Mouse (Mus musculus) cerebellum, adult (tissue): Measurements from ENCODE around the gene Ubxn11.

Experiments used
- ATAC-seq: cut with Nextera tagmentation; 2 replicates; pipeline ENCODE4 v1.9.2; 2017; ENCODE audit warnings: mild to moderate bottlenecking, moderate library complexity, mixed read lengths; ENCODE audit not compliant: insufficient number of reproducible peaks, low FRiP score, low TSS enrichment

Gene Ubxn11

GRCm38 (mm10) chr4:134089029-134089428, 13.3 kb upstream of the Ubxn11 start:
- no peak for ATAC-seq

DNA sequence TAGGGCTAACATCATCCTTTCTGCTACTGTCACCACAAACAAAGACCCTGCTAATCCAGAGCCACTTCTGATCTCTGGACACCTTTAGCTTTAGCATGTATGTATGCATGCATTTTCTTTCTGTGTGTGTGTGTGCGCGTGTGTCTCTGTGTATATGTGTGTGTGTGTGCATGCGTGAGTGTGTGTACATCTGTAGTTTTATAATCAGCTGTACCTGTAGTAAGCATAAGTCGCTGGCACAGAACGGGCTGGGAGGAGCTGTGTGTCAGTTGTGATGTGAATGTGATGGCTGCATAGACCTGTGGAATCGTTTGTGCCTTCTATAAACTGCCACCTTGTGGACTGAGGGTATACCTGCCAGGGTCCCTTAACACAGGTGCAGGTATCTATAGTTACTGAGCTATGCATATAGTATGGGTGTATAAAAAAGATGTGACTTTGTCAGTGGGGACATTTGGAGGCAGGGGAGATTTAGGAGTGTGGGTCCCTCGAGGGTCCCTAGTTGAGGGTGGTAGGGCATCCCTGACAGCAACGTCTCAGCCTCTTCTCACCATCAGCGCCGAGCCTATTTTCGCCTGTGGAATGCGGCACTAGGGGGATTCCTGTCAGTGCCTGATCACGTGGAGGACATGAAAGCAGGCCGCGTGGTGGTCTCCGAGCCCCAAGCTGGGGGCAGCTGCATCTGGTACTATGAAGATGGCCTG, 11.7 kb upstream of the Ubxn11 start:
- ATAC-seq, result no peak

DNA sequence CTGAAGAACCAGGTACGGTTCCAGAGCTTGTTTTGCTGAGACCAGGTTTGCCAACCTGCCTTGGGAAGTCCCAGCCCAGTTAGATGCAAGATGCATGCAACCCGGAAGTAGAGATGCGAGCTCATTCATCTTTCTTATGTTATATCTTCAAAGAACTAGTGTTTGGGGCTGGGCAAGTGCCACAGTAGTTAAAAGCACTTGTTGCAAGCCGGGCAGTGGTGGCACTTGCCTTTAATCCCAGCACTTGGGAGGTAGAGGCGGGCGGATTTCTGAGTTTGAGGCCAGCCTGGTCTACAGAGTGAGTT, 11.2 kb upstream of the Ubxn11 start:
- ATAC-seq, result no peak

DNA sequence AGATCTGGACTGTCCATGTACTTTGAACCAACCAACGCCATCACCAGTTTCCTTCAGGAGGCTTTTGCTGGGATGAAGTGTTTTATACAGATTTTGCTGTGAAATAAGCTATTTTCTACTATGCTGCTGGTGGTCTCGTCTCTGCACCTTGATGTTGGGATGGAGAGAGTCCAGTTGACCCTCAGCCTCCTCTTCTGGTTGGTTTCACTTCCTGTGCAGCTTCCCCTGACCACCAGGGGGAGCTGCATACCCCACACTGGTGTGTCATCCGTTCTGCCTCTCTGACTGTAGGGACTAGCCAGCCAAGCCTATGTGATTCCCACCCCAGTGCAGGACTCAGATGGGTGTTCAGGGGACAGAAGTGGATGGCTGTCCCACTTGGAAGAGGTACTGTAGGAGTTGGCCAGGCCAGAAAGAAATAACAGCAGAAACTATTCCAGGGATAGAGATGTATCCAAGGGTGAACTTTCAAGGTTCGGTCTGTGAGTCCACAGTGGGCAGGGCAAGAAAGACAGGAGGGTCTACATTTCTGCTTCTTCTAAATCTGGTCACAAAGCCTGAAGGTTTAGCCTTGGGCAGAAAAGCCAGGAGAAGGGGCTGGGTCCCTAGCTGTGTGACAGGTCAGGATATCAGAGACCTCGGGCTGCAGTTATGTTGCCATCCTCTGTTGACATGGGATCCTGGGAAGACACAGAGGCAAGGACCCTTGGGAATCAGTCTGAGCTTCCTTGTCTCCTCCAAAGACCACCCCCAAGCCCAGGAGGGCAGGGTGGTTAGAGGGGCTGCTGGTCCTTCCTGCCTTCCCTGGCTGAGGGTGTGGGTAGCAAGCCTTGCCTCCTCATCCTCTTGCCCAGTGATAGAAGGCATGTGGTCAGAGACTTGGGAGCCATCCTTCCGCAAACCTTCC, 9.7 kb upstream of the Ubxn11 start:
- no peak for ATAC-seq

DNA sequence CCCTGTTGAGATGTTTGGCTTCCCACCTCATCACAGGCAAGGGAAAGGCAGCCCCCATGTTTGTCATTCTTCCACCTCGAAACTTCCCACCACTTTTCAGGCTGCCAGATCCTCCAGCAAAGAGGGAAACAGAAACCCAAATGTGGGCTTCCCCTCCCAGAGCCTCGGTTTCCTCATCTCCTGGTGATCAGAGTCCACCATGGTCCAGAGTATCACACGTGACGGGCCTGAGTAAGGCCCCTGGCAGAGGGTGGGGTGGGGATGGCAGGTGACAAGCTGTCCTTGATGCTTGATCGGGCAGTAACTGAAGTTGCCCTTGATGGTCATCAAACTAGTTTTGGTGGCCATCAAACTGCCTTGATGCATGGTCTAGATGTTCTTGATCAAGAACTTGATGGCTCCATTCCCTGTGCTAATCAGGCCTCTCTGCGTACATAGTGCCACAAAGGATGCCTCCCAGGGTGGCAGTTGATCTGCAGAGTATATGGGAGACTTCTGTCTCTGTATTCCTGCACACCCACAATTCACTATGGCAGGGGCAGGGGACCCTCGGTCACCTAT, 8.3 kb upstream of the Ubxn11 start:
- no peak for ATAC-seq

- ATAC-seq, result no peak
Measured at GRCm38 (mm10) chr4:134094923-134095547, 7.3 kb upstream of the Ubxn11 start, which contains the start of gene Cd52. TSS of gene Cd52 (minus strand) at chr4:134095082.

DNA sequence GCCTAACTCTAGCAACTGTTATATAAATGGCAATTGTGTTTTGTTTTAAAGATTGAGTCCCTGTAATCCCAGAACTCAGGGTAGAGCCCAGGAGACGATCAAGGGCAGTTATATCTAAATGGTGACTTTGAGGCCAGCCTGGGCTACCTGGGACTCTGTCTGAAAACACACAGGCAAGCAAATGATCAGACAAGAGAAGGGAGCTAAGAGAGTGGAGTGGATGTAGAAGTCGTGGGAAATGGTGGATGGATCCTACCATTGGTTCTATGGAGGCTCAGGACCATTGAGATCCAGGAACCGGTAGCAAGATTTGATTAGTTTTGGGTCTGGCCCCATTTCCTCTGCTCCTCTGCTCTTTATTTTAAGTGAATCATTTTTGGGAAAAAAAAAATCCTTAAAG, 6.2 kb upstream of the Ubxn11 start:
- no peak for ATAC-seq

DNA sequence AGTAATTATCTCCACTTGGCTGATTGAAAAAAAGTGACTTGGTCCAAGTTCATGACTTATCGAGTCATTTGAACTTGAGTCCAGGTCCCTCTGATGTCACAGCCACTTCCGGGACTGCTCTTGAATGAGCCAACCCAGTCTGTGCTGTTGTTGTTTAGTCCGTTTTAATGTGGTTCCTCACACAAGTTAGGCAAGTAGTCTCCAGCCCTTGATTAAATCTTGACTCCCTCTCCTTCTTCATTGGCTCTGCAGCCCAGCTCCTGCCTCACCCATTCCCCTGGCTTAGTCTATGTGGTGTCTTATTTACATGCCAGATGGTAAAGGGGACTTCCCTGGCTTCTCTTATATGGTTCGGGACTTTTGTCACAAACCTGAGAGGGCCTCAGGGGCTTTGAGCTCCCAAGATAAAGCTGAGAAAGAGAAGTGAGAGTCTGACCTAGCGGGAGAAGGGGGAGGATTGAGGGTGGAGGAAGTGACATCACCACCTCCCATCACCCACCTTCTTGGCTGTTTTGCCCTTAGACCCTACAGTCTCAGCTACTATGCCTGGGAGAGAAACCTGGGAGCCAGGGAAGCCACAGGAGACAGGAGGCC, 5.3 kb upstream of the Ubxn11 start:
- no peak for ATAC-seq

GRCm38 (mm10) chr4:134098628-134099027, 3.7 kb upstream of the Ubxn11 start:
- no peak for ATAC-seq

DNA sequence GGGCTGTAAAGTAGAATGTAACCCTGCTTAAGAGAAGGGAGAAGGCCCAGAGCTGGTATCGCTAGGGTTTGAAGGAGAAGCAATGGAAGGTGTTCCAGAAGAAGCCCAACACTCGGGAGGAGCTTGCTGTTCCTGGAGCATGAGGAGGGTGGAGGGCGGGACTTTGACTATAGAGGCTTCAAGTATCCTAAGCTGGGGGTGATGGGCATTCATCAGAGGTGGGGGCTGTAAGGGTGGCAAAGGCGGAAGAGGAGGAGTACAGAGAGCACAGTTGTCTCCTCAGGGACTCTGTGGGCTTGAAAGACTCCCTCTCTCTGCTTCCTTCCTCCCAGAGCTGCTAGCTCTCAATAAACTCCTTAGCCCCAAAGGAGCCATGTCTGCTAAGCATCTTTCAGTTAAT, 2.1 kb upstream of the Ubxn11 start:
- ATAC-seq, result no peak

DNA sequence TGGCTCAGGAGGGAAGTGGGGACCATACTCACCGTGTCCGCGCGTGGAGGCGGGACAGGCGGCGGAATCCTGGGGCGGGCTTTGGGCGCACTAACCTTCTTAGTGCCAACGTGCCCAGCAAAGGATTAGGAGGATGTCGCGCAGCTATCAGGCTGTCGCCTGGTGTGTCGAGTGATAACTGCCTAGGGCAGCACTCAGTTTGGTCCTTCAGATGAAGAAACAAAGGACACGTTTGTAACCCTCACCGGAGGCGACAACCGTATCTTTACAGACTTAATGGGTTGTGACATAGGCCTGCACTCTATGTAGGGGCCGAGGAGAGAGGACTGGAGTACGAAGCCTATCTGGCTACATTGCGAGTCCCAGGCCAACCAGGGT, 361 bp downstream of the Ubxn11 start:
- peak; percentile 33; the same call in 1 of the 2 replicates for ATAC-seq

DNA sequence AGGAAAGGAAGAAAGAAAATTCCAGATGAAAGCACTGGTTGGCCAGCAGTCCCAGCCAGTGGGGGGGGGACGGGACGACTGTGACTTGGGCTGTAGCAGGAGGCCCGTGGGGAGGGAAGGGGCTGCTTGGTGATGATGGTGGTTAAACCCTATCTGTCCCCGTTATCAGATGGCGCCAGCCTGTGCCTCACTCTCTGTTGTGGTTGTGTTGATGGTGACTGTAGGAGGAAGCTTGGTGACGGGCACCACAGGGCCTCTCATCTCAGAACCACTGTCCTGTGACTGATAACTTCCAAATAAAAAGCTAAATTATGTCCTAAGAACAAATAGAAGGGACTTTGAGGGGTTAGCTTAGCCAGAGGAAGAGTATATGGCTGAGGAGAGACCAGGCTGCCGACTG, 3.7 kb downstream of the Ubxn11 start:
- ATAC-seq, result no peak

DNA sequence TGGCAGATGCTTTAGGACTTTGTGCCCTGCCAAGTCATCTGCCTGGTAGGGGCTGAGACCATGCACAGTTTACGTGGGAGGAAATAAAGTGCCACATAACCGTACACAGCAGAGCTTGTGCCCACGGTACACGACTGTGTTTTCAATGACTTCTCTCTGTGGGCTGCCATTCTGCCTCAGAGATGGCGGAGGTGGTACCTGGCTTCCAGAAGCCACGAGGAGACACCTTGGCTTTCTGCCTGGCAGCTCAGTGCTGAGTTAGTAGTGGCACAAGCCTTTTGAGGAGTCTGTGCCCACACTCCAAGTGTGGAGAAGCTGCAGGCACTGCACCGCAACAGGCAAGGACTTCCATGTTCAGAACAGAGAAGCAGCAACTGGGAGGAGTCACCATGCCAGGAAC, 5.4 kb downstream of the Ubxn11 start:
- ATAC-seq, result no peak

DNA sequence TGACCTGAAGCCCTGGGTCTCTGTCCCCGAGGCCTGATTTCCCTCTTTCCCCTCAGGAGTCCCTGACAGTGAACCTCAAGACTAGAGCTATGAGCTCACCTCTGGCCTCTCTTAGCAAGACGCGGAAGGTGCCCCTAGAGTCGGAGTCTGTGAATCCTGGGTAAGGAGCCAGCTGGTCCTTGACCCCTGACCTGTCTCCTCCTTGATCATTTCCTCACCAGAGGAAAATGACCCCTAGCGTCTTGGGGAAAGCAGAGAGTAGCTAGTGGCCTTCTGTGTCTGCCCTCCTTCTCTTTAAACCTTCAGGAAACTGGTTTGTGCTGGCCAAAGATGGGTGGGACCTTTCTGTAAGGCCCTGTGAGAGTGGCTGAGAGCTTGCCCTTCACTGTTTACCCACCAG, 5.8 kb downstream of the Ubxn11 start:
- ATAC-seq, result no peak

- ATAC-seq, result no peak
Measured at GRCm38 (mm10) chr4:134110653-134111052, 8.3 kb downstream of the Ubxn11 start.

DNA sequence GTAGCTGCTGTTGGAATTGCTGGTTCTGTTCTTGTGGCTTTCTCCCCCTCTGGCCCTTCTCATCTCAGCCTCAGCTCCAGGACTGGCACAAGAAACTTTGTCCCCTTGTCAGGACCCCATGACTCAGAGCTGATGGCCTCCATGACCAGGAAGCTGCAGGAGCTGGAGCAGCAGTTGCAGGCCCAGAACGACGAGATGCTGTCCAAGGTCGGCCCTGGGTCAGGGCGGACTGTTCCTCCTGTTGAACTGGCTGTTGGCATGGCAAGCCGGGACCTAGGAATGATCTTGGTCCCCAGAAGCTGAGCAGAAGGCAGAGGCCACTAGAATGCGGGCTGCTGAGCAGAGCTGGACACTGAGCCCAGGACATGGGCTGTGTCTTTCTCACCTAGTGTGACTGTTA, 10.0 kb downstream of the Ubxn11 start:
- ATAC-seq, result no peak

GRCm38 (mm10) chr4:134113356-134113994, 11.1 kb downstream of the Ubxn11 start:
- no peak for ATAC-seq

- no peak for ATAC-seq
Measured at GRCm38 (mm10) chr4:134114038-134114437, 11.7 kb downstream of the Ubxn11 start.

DNA sequence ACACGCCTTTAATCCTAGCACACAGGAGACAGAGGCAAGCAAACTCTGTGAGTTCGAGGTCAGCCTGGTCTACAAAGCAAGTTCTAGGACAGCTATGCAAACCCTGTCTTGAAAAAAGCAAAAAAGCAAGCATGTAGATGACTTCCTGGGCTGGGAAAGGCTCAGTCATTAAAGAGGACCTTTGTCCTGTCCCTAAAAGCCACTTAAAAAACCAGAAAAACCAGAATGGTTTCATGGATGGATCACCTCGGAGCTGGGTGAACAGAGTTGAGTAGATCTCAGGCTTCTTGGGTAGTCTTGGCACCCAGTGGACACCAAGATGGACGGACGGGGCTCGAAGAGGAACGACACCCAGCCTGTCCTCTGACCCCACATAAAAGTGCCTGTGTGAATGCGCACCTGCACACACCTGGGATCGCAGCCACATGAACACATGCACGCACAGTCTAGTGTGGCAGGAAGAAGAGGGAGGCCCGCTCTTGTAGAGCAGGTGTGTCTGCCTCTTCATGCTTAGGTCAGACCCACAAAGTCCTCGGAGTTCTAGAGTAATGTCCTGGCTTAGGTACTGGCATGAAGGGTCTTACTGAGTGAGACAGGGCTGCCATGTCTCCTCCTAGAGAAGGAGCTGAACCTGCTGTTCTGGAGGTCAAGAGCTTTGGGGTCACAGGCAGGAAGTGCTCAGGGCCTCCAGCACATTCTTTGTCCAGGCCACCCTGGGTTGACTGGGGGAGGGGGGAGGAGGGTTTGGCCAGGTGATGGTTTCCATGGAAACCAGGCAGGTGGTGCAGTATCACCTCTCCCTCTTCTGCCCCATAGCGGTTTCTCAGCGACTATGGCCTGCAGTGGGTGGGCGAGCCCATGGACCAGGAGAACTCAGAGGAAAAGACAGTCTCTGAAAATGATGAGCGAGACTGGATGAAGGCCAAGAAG, 13.1 kb downstream of the Ubxn11 start:
- no peak for ATAC-seq
